Mouse (Mus musculus) liver, embryonic 11.5 days (tissue): Measurements from ENCODE around the gene Aip. TPM values are rescaled to one million over a fixed set of nuclear protein-coding genes. Genes with fewer than 3 reads are reported as not detected.

Experiments used
- ATAC-seq: fragments of 200-750 bp; cut with Nextera tagmentation; replicated peaks from 2 replicates; pipeline ENCODE4 v1.8.0; 2017; ENCODE audit warnings: moderate number of reproducible peaks, mild to moderate bottlenecking, moderate TSS enrichment, moderate library complexity; ENCODE audit not compliant: low FRiP score
- DNase-seq: peaks from one replicate; pipeline ENCODE4 v3.0.0-alpha.2; 2017; ENCODE audit warnings: low spot score
- H3K27ac ChIP-seq: fragments of 300-500 bp; sonication (generic); 2 replicates; pipeline ENCODE4 v1.5.1; 2014; ENCODE audit warnings: mild to moderate bottlenecking, low read depth, low read length, control low read depth
- H3K27me3 ChIP-seq: fragments of 300-500 bp; sonication (generic); replicated peaks from 2 replicates; pipeline ENCODE4 v1.6.1; 2014; ENCODE audit warnings: low read length, mixed read lengths; ENCODE audit not compliant: control insufficient read depth, insufficient read depth
- H3K36me3 ChIP-seq: fragments of 300-500 bp; sonication (generic); 2 replicates; pipeline ENCODE4 v1.6.1; 2014; ENCODE audit warnings: mild to moderate bottlenecking, low read length, moderate library complexity, mixed read lengths; ENCODE audit not compliant: control insufficient read depth, insufficient read depth
- H3K4me1 ChIP-seq: fragments of 300-500 bp; sonication (generic); replicated peaks from 2 replicates; pipeline ENCODE4 v1.6.1; 2014; ENCODE audit warnings: low read length, mixed read lengths; ENCODE audit not compliant: control insufficient read depth, insufficient read depth
- H3K4me2 ChIP-seq: fragments of 300-500 bp; sonication (generic); 2 replicates; pipeline ENCODE4 v1.6.1; 2014; ENCODE audit warnings: mild to moderate bottlenecking, control low read depth, moderate library complexity
- H3K4me3 ChIP-seq: fragments of 300-500 bp; sonication (generic); 2 replicates; pipeline ENCODE4 v1.5.1; 2014; ENCODE audit warnings: low read depth, low read length, control low read depth
- H3K9ac ChIP-seq: fragments of 300-500 bp; sonication (generic); 2 replicates; pipeline ENCODE4 v1.6.1; 2014; ENCODE audit warnings: low read depth, low read length, control low read depth
- H3K9me3 ChIP-seq: fragments of 300-500 bp; sonication (generic); 2 replicates; pipeline ENCODE4 v1.6.1; 2016; ENCODE audit warnings: low read length, inconsistent platforms, mixed read lengths; ENCODE audit not compliant: control insufficient read depth
- WGBS: fragments of 180-500 bp; shearing (Covaris S2); extraction: QIAGEN DNeasy Blood & Tissue Kit; methylation state at CpG from one replicate; pipeline ENCODE4 v1.1.7; 2014; 5-methylcytosine and 5-hydroxymethylcytosine counted together
- polyA plus RNA-seq: library from polyadenylated mRNA; unstranded; fragments of >200 nt; fragmentation: Nextera tagmentation; extraction: Ambion mirVana; gene quantifications from 2 replicates; pipeline ENCODE4 v1.2.1, GENCODE M21; 2014

Aip gene
- polyA plus RNA-seq, 1 experiment from 2014 or later, result 56.2 TPM

- peaks cover 16% of the 10 kb centered on the region for H3K4me1 ChIP-seq
- WGBS, result 76% methylated on average over 3 of the region's 3 CpGs
- no peak for ATAC-seq
- no peak within 1 kb of the TSS for H3K4me3 ChIP-seq
- H3K9ac ChIP-seq, result no peak within 1 kb of the TSS
- no peaks in the 10 kb centered on the region for H3K36me3 ChIP-seq
- no peaks in the 10 kb centered on the region for H3K9me3 ChIP-seq
- peak within 1 kb of the TSS; percentile 17; the same call in 1 of the 2 replicates for H3K4me2 ChIP-seq
- H3K27ac ChIP-seq, result no peak within 1 kb of the TSS; the same call in 1 of the 2 replicates
- DNase-seq, result no peak
- H3K27me3 ChIP-seq, result peaks cover 7% of the 10 kb centered on the region; the same call in 1 of the 2 replicates
These were observed 44.3 kb downstream of the Aip start, which contains the start of gene Cabp2 for GRCm38 (mm10) chr19:4081394-4081793. TSS of gene Cabp2 (plus strand) at chr19:4081578.

DNA sequence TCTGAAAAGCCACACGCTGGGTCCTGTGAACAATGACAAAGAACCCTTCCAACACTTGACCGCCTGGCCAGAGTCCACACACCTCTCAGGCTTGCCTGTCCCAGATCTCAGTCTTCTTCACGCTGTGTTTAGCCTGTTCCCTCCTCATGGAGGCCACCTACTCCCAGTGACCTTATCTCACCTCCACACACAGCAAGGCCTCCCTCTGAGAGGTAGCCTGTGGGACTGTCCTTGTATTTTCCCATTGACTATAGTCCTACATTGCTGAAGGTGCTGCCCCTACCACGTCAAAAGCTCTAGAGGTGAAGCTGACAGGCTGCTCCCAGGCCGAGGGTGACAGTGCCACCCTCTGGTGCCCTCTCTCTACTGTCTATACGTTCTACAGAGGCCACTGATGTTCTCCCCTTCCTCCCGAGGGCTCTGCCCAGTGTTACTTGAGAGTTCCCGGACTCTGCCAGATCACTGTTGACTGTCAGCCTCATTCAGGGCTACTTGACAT is 45.1 kb downstream of the Aip start:
- Histone ChIP-seq H3K4me1 (peaks cover 16% of the 10 kb centered on the region), H3K27me3 (peaks cover 7% of the 10 kb centered on the region; the same call in 1 of the 2 replicates), H3K27ac (no peak overlapping the region; the same call in 1 of the 2 replicates), H3K4me2 (peak overlapping the region; percentile 17; the same call in 1 of the 2 replicates), H3K36me3 (no peaks in the 10 kb centered on the region), H3K4me3 (no peak overlapping the region), H3K9ac (no peak overlapping the region), H3K9me3 (no peaks in the 10 kb centered on the region)
- DNase-seq (no peak), ATAC-seq (peak; percentile 86)
- 48% methylated on average over 8 of the region's 8 CpGs for WGBS

DNA sequence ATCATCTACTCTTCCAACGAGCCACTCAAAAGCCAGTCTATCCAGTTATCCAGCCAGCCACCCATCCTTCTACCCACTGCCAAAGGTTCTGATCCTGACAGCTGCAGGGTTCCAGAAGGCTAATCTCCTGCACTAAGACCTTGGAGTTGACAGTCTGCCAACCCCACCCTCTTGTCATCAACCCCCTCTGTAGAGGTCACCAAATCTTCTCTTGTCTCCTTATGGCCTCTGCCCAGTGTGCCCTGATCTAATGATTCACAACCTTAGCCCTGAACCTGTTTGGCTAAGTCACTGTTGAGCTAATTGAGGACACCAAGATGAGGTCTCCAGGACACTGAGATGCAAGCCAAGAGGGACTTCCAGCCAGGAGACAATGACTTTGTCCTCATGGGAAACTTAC is 46.1 kb downstream of the Aip start:
- whole genome bisulfite sequencing, result 71% methylated on average over 1 of the region's 1 CpGs
- H3K9me3 ChIP-seq, result no peaks in the 10 kb centered on the region
- no peak overlapping the region for H3K4me2 ChIP-seq
- no peak overlapping the region for H3K27ac ChIP-seq
- H3K27me3 ChIP-seq, result peaks cover 7% of the 10 kb centered on the region; the same call in 1 of the 2 replicates
- H3K9ac ChIP-seq, result no peak overlapping the region
- no peak for DNase-seq
- H3K4me3 ChIP-seq, result no peak overlapping the region
- peaks cover 16% of the 10 kb centered on the region for H3K4me1 ChIP-seq
- H3K36me3 ChIP-seq, result no peaks in the 10 kb centered on the region
- ATAC-seq, result 0 out of 2 replicates have a peak, but pooled peaks have one; percentile 19

- Histone ChIP-seq H3K27me3 (no peaks in the 10 kb centered on the region), H3K4me1 (peaks cover 3% of the 10 kb centered on the region), H3K4me2 (no peak overlapping the region), H3K9ac (no peak overlapping the region), H3K9me3 (no peaks in the 10 kb centered on the region), H3K27ac (no peak overlapping the region), H3K36me3 (no peaks in the 10 kb centered on the region), H3K4me3 (no peak overlapping the region)
- ATAC-seq, result no peak
- no peak for DNase-seq
- WGBS, result 85% methylated on average over 1 of the region's 1 CpGs
These were observed 50.1 kb downstream of the Aip start for GRCm38 (mm10) chr19:4075531-4075930.

DNA sequence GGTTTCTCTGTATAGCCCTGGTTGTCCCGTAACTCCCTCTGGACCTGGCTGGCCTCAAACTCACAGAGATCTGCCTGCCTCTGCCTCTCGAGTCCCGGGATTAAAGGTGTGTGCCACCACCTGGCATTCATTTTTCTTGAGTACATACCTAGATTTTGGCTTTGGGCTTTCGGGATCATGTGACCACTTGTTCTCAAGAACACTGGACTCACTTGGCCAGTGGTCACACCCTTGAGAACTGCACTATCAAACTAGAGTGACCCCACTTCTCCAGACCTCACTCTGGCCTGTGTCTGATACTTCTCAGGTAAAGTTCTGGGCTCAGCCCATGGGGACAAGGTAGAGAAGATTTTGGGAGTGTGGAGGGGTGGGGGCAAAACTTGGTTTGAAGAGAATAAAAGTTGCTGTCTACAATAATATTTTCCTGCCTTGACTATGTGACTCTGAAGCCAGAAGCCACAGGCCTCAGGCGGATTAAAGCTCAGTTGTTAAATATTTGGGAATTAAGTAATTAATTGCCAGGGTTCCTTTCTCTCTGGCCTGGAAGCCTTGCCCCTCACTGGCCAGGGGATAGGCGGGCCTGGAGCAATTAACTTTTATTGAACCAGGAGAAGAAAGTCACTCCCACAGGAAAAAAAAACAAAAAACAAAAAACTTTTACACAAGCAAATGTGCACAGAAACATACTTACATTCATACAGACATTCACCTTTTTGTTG is 52.8 kb downstream of the Aip start:
- 77% methylated on average over 6 of the region's 6 CpGs for WGBS
- no peaks in the 10 kb centered on the region for H3K36me3 ChIP-seq
- ATAC-seq (no peak), DNase-seq (no peak)
- no peaks in the 10 kb centered on the region for H3K9me3 ChIP-seq
- H3K4me3 ChIP-seq, result no peak overlapping the region
- H3K4me1 ChIP-seq, result 0 out of 2 replicates have a peak, but pooled peaks cover 3% of the 10 kb centered on the region
- no peak overlapping the region for H3K4me2 ChIP-seq
- no peak overlapping the region for H3K9ac ChIP-seq
- H3K27me3 ChIP-seq, result no peaks in the 10 kb centered on the region
- H3K27ac ChIP-seq, result no peak overlapping the region

DNA sequence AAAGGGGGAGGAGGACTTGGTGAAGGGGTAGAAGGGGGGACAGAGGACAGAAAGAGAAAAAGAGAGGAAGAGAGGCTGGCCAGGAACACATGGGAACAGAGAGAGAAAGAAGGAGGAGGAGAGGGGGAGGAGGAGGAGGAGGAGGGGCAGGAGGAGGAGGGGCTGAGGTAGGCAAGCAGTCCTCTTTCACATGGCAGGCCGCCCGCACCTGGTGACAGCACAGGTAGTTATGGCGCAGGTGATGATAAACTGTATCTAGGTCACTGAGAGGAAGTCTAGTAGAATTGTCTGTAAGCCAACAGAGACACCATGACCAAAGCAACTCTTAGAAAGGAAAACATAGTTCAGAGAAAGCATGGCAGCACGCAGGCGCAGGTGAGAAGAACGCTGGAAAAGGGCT is 54.3 kb downstream of the Aip start:
- Histone ChIP-seq H3K27me3 (no peaks in the 10 kb centered on the region), H3K9ac (no peak overlapping the region), H3K4me3 (no peak overlapping the region), H3K36me3 (no peaks in the 10 kb centered on the region), H3K9me3 (no peaks in the 10 kb centered on the region), H3K4me2 (no peak overlapping the region), H3K27ac (no peak overlapping the region), H3K4me1 (0 out of 2 replicates have a peak, but pooled peaks cover 3% of the 10 kb centered on the region)
- WGBS, result 94% methylated on average over 6 of the region's 6 CpGs
- ATAC-seq, result no peak
- no peak for DNase-seq

DNA sequence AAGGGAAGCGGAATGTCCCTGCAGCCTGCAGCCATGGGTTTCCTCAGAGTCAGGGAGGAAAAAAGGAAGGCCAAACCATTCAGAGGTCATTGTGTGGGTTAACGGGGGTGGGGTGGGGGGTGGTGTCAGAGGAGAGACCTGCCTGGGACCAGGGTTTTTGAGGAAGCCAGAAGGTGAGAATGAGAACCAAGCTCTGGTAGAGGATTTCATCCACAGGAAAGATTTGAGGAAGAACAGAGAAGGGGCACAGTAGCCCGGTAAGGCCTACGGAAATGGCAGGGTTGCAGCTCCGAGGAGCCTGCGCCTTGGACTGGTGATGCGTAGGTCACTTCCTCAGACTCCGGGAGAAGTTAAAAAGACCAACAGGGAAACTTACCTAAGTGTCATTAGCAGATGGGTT is 54.9 kb downstream of the Aip start:
- H3K4me1 ChIP-seq, result 0 out of 2 replicates have a peak, but pooled peaks cover 3% of the 10 kb centered on the region
- H3K4me3 ChIP-seq, result no peak overlapping the region
- no peak for DNase-seq
- H3K27ac ChIP-seq, result peak overlapping the region; percentile 26
- no peaks in the 10 kb centered on the region for H3K9me3 ChIP-seq
- H3K4me2 ChIP-seq, result no peak overlapping the region
- H3K27me3 ChIP-seq, result no peaks in the 10 kb centered on the region
- no peak for ATAC-seq
- 47% methylated on average over 8 of the region's 8 CpGs for WGBS
- H3K9ac ChIP-seq, result no peak overlapping the region
- no peaks in the 10 kb centered on the region for H3K36me3 ChIP-seq

DNA sequence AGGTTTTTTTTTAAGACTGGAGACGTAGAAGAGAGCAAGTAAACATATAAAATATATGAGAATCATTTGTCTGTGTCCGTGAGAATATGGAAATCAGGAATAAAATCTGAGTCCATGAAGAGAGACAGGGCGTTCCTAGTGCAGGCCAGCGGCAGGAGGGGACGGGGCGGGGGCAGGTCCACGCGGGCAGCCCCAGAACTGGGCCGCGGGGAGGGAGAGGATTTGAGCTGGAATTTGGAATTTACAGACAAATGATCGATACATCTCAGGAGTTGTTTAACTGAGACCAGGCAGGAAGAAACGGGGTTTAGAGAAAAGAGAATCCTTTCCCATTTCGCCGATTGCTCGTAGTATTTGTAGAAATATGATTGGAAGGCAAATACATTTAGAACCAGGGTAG is 55.3 kb downstream of the Aip start:
- Histone ChIP-seq H3K4me1 (0 out of 2 replicates have a peak, but pooled peaks cover 3% of the 10 kb centered on the region), H3K36me3 (no peaks in the 10 kb centered on the region), H3K27ac (peak overlapping the region; percentile 26; the same call in 1 of the 2 replicates), H3K9ac (no peak overlapping the region), H3K4me3 (no peak overlapping the region), H3K4me2 (no peak overlapping the region), H3K27me3 (no peaks in the 10 kb centered on the region), H3K9me3 (no peaks in the 10 kb centered on the region)
- no peak for ATAC-seq
- DNase-seq, result no peak
- 62% methylated on average over 15 of the region's 15 CpGs for WGBS
